Mouse (Mus musculus) midbrain, embryonic 11.5 days (tissue): ENCODE data around the gene Fam118a. TPM values are rescaled to one million over a fixed set of nuclear protein-coding genes. Genes with fewer than 3 reads are reported as not detected.

Source experiments
- ATAC-seq: fragments of 200-750 bp; cut with Nextera tagmentation; 2 replicates; pipeline ENCODE4 v1.8.0; 2017; ENCODE audit warnings: moderate TSS enrichment, moderate library complexity; ENCODE audit not compliant: low FRiP score
- DNase-seq: peaks from one replicate; pipeline ENCODE4 v3.0.0; 2015; ENCODE audit warnings: low spot score; ENCODE audit errors: missing footprints
- H3K27ac ChIP-seq: fragments of 300-500 bp; sonication (generic); 2 replicates; pipeline ENCODE4 v1.5.1; 2014; ENCODE audit warnings: low read depth, low read length
- H3K27me3 ChIP-seq: fragments of 300-500 bp; sonication (generic); 2 replicates; pipeline ENCODE4 v1.6.1; 2014; ENCODE audit warnings: mild to moderate bottlenecking, low read length, moderate library complexity, mixed read lengths; ENCODE audit not compliant: control insufficient read depth, insufficient read depth
- H3K36me3 ChIP-seq: fragments of 300-500 bp; sonication (generic); 2 replicates; pipeline ENCODE4 v1.6.1; 2014; ENCODE audit warnings: mild to moderate bottlenecking, low read length, moderate library complexity, mixed read lengths; ENCODE audit not compliant: control insufficient read depth, insufficient read depth
- H3K4me1 ChIP-seq: fragments of 300-500 bp; sonication (generic); 2 replicates; pipeline ENCODE4 v1.6.1; 2014; ENCODE audit warnings: low read length; ENCODE audit not compliant: control insufficient read depth, insufficient read depth
- H3K4me2 ChIP-seq: fragments of 300-500 bp; sonication (generic); 2 replicates; pipeline ENCODE4 v1.6.1; 2014; ENCODE audit warnings: mild to moderate bottlenecking, moderate library complexity
- H3K4me3 ChIP-seq: fragments of 300-500 bp; sonication (generic); 2 replicates; pipeline ENCODE4 v1.5.1; 2014; ENCODE audit warnings: low read depth, low read length
- H3K9ac ChIP-seq: fragments of 300-500 bp; sonication (generic); 2 replicates; pipeline ENCODE4 v1.6.1; 2014; ENCODE audit warnings: low read length
- H3K9me3 ChIP-seq: fragments of 300-500 bp; sonication (generic); 2 replicates; pipeline ENCODE4 v1.6.1; 2016; ENCODE audit warnings: low read length; ENCODE audit not compliant: control insufficient read depth
- WGBS: fragments of 180-500 bp; shearing (Covaris S2); extraction: QIAGEN DNeasy Blood & Tissue Kit; methylation state at CpG from one replicate; pipeline ENCODE4 v1.1.7; 2014; 5-methylcytosine and 5-hydroxymethylcytosine counted together
- polyA plus RNA-seq: library from polyadenylated mRNA; unstranded; fragments of >200 nt; fragmentation: Nextera tagmentation; extraction: Ambion mirVana; gene quantifications from 2 replicates; pipeline ENCODE4 v1.2.1, GENCODE M21; 2014

The Fam118a gene
- polyA plus RNA-seq, 1 experiment from 2014 or later: 32.1 TPM

- Histone ChIP-seq H3K9ac (no peak overlapping the region; the same call in 1 of the 2 replicates), H3K4me2 (no peak overlapping the region), H3K27ac (no peak overlapping the region), H3K4me1 (no peaks in the 10 kb centered on the region), H3K9me3 (no peaks in the 10 kb centered on the region), H3K36me3 (no peaks in the 10 kb centered on the region), H3K4me3 (no peak overlapping the region), H3K27me3 (no peaks in the 10 kb centered on the region)
- ATAC-seq: 0 out of 2 replicates have a peak, but pooled peaks have one; percentile 58
- WGBS: 19% methylated on average over 29 of the region's 29 CpGs
- DNase-seq: peak; percentile 98
These were observed 27.5 kb upstream of the Fam118a start for GRCm38 (mm10) chr15:85000984-85001982.

GRCm38 (mm10) chr15:85009666-85010065 is 19.1 kb upstream of the Fam118a start:
- Histone ChIP-seq H3K4me1 (no peaks in the 10 kb centered on the region), H3K4me3 (no peak overlapping the region), H3K9me3 (no peaks in the 10 kb centered on the region), H3K4me2 (no peak overlapping the region), H3K27me3 (no peaks in the 10 kb centered on the region), H3K36me3 (no peaks in the 10 kb centered on the region), H3K9ac (no peak overlapping the region), H3K27ac (no peak overlapping the region)
- no peak for ATAC-seq
- 88% methylated on average over 8 of the region's 8 CpGs for WGBS
- DNase-seq: peak; percentile 62

- Histone ChIP-seq H3K4me3 (no peak overlapping the region), H3K4me1 (peaks cover 3% of the 10 kb centered on the region; the same call in 1 of the 2 replicates), H3K9ac (no peak overlapping the region), H3K27ac (no peak overlapping the region), H3K4me2 (no peak overlapping the region), H3K9me3 (no peaks in the 10 kb centered on the region), H3K27me3 (no peaks in the 10 kb centered on the region), H3K36me3 (no peaks in the 10 kb centered on the region)
- WGBS: 37% methylated on average over 19 of the region's 19 CpGs
- no peak for ATAC-seq
- peak; percentile 82 for DNase-seq
These were observed 16.7 kb upstream of the Fam118a start for GRCm38 (mm10) chr15:85011895-85012661.

GRCm38 (mm10) chr15:85012662-85013054 is 16.1 kb upstream of the Fam118a start:
- Histone ChIP-seq H3K4me2 (no peak overlapping the region), H3K27ac (no peak overlapping the region), H3K4me3 (no peak overlapping the region), H3K27me3 (no peaks in the 10 kb centered on the region), H3K9me3 (no peaks in the 10 kb centered on the region), H3K36me3 (no peaks in the 10 kb centered on the region), H3K4me1 (peaks cover 3% of the 10 kb centered on the region; the same call in 1 of the 2 replicates), H3K9ac (no peak overlapping the region)
- 43% methylated on average over 2 of the region's 2 CpGs for WGBS
- ATAC-seq (no peak), DNase-seq (peak; percentile 80)

- H3K9me3 ChIP-seq: no peaks in the 10 kb centered on the region
- H3K27me3 ChIP-seq: no peaks in the 10 kb centered on the region
- WGBS: 88% methylated on average over 11 of the region's 11 CpGs
- DNase-seq: peak; percentile 78
- H3K27ac ChIP-seq: no peak overlapping the region
- ATAC-seq: no peak
- H3K9ac ChIP-seq: no peak overlapping the region
- no peaks in the 10 kb centered on the region for H3K36me3 ChIP-seq
- H3K4me3 ChIP-seq: no peak overlapping the region
- H3K4me2 ChIP-seq: no peak overlapping the region
- peaks cover 3% of the 10 kb centered on the region; the same call in 1 of the 2 replicates for H3K4me1 ChIP-seq
These were observed 13.0 kb upstream of the Fam118a start for GRCm38 (mm10) chr15:85015771-85016170.

- no peaks in the 10 kb centered on the region for H3K27me3 ChIP-seq
- no peak within 1 kb of the TSS for H3K9ac ChIP-seq
- peak within 1 kb of the TSS; percentile 19; the same call in 1 of the 2 replicates for H3K4me2 ChIP-seq
- peak; percentile 83 for DNase-seq
- H3K9me3 ChIP-seq: no peaks in the 10 kb centered on the region
- peaks cover 3% of the 10 kb centered on the region; the same call in 1 of the 2 replicates for H3K4me1 ChIP-seq
- ATAC-seq: 0 out of 2 replicates have a peak, but pooled peaks have one; percentile 38
- no peak within 1 kb of the TSS for H3K4me3 ChIP-seq
- 8% methylated on average over 21 of the region's 21 CpGs for WGBS
- no peak within 1 kb of the TSS for H3K27ac ChIP-seq
- H3K36me3 ChIP-seq: no peaks in the 10 kb centered on the region
These were observed 11.6 kb upstream of the Fam118a start, which contains the start of gene Upk3a for GRCm38 (mm10) chr15:85016951-85017664. Gene Upk3a (plus strand): TSS chr15:85017141.

- no peaks in the 10 kb centered on the region for H3K36me3 ChIP-seq
- 77% methylated on average over 4 of the region's 4 CpGs for WGBS
- H3K27ac ChIP-seq: no peak overlapping the region
- ATAC-seq (no peak), DNase-seq (peak; percentile 21)
- H3K27me3 ChIP-seq: no peaks in the 10 kb centered on the region
- no peaks in the 10 kb centered on the region for H3K4me1 ChIP-seq
- H3K4me3 ChIP-seq: no peak overlapping the region
- H3K9me3 ChIP-seq: no peaks in the 10 kb centered on the region
- no peak overlapping the region for H3K9ac ChIP-seq
- no peak overlapping the region for H3K4me2 ChIP-seq
These were observed 6.5 kb upstream of the Fam118a start for GRCm38 (mm10) chr15:85022211-85022610.

- DNase-seq: peak; percentile 45
- no peak overlapping the region for H3K4me3 ChIP-seq
These were observed 2.6 kb upstream of the Fam118a start for GRCm38 (mm10) chr15:85026197-85026596.

More at GRCm38 (mm10) chr15:85026197-85026596, 2.6 kb upstream of the Fam118a start:
- Histone ChIP-seq H3K27me3 (no peaks in the 10 kb centered on the region), H3K4me2 (no peak overlapping the region), H3K4me1 (no peaks in the 10 kb centered on the region), H3K9me3 (no peaks in the 10 kb centered on the region), H3K36me3 (no peaks in the 10 kb centered on the region), H3K27ac (no peak overlapping the region), H3K9ac (no peak overlapping the region)
- ATAC-seq: no peak
- 82% methylated on average over 4 of the region's 4 CpGs for WGBS
